Mouse (Mus musculus): ENCODE data around the gene Ces4a. TPM values are rescaled to one million over a fixed set of nuclear protein-coding genes. Genes with fewer than 3 reads are reported as not detected.
"Not testable (repeated sequence)": the region's sequence is repeated elsewhere in the genome, so short reads cannot be mapped to it uniquely, and the experiment has no call there.

Ces4a gene
- not detected in 2 replicates for polyA plus RNA-seq (2015; fragmentation: Nextera tagmentation; extraction: Ambion mirVana)

DNA sequence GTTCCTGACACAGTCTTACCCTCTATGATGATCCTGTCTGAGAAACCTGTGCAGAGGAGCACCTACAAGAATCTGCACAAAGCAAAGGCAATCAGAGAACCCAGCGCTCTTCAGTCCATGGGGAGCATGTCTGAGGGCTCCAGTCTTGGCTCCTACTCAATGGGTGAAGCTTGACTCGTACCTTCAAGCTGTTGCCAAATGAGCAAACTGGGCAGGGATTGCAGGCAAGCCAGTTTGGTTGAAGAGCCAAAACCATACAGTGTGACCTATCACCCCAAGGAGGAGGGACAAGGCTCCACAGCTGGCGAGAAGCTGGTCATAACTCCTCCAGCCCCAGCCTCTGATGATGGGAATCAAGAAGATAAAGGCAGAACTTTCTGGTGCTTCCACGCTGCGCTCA, at the start of gene Ces4a:
Gene Ces4a (plus strand): TSS at position 292 of the 400 bp plus-strand sequence.
- whole genome bisulfite sequencing, result 83% methylated on average over 5 of the region's 5 CpGs

DNA sequence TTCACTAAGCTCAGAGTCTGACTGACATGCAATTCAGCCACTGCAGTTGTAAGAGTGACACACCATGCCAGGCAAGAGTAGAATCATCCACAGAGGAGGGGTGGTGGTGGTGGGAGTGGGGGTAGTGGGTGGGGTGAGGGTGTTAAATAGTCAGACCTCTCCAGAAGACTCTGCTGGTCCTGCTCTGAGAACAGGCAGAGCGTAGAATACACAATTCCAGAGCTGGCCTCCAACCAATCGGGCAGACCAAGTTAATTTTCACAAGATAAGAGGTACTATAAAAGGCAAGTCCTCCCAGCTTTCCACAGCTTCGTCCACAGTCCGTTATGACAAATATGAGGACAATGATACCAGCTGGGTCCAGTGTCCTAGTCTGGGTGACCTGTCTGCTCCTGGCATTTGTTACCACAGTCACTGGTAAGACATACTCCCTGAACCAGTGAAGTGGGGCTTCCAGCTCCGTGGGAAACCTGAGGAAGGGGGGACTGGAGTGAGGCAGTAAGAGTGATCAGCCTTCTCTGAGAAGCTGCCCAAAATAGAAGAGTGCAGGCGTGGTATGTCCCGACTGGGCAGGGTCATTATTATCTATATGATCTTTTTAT, 48.0 kb upstream of the Ces4a start, which contains the start of gene Ces3b:
Gene Ces3b (plus strand): TSS at position 305 of the 602 bp plus-strand sequence.
- H3K36me3 ChIP-seq, result no peaks in the 10 kb centered on the region
- 73% methylated on average over 7 of the region's 7 CpGs for WGBS
- no peaks in the 10 kb centered on the region for H3K27me3 ChIP-seq

More for the DNA sequence above, at the start of gene Ces4a:
- Histone ChIP-seq H3K4me1 (no peaks in the 10 kb centered on the region), H3K4me3 (no peak within 1 kb of the TSS), H3K9ac (no peak within 1 kb of the TSS), H3K36me3 (no peaks in the 10 kb centered on the region), H3K27ac (no peak within 1 kb of the TSS), H3K4me2 (no peak within 1 kb of the TSS), H3K27me3 (no peaks in the 10 kb centered on the region), H3K9me3 (no peaks in the 10 kb centered on the region)
- no peak for ATAC-seq (ENCODE audit: insufficient number of reproducible peaks, low FRiP score, low TSS enrichment, low read depth)

DNA sequence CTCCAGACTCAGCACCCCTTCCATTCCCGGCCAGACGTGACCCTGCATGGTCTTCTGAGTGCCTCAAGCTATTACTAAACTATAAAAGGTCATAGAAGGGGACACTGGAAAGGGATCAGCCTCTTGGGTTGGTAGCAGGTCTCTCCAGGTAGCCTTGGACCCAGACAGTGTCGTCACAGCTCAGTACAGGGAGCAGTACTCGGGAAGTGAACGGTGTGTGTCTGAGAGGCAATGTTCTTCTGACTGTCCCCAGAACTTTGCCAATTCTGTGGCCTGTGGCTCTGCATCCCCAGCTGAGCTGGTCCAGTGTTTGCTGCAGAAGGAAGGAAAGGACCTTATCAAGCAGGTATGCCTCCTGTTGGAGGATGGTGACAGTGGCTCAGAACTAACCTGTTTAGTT, 43.4 kb upstream of the Ces4a start:
- not testable (repeated sequence) for H3K4me3 ChIP-seq; H3K4me1 ChIP-seq; H3K36me3 ChIP-seq; H3K9me3 ChIP-seq; ATAC-seq (ENCODE audit: insufficient number of reproducible peaks, low FRiP score, low TSS enrichment, low read depth); H3K9ac ChIP-seq; H3K27me3 ChIP-seq; H3K4me2 ChIP-seq; H3K27ac ChIP-seq
- WGBS, result 72% methylated on average over 5 of the region's 5 CpGs

More for the DNA sequence above, 48.0 kb upstream of the Ces4a start, which contains the start of gene Ces3b:
- H3K27ac ChIP-seq, result no peak within 1 kb of the TSS
- no peak within 1 kb of the TSS for H3K4me2 ChIP-seq
- no peak for ATAC-seq (ENCODE audit: insufficient number of reproducible peaks, low FRiP score, low TSS enrichment, low read depth)
- H3K9me3 ChIP-seq, result no peaks in the 10 kb centered on the region
- H3K4me3 ChIP-seq, result no peak within 1 kb of the TSS
- no peaks in the 10 kb centered on the region for H3K4me1 ChIP-seq
- no peak within 1 kb of the TSS for H3K9ac ChIP-seq

DNA sequence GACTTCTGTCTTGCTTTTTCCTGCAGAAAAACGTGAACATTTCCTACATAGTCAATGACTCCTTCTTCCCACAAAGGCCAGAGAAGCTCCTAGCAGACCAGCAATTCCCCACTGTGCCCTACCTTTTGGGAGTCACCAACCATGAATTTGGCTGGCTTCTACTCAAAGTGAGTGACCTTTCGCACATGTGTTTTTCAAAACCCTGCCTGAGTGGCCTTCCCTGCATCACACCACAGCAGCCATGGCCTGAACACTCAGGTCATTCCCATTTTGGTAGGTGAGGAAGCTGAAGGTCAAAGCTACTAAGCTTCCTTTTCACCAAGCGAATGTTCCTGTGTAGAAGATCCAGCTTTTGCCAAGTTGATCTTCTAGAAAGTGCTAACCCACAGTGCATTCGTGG, 43.0 kb upstream of the Ces4a start:
- Histone ChIP-seq H3K4me3 (no peak overlapping the region), H3K4me1 (no peaks in the 10 kb centered on the region), H3K27ac (no peak overlapping the region), H3K9ac (no peak overlapping the region), H3K4me2 (no peak overlapping the region), H3K36me3 (no peaks in the 10 kb centered on the region), H3K9me3 (no peaks in the 10 kb centered on the region), H3K27me3 (no peaks in the 10 kb centered on the region)
- ATAC-seq (ENCODE audit: insufficient number of reproducible peaks, low FRiP score, low TSS enrichment, low read depth), result no peak
- WGBS, result 68% methylated on average over 4 of the region's 4 CpGs

DNA sequence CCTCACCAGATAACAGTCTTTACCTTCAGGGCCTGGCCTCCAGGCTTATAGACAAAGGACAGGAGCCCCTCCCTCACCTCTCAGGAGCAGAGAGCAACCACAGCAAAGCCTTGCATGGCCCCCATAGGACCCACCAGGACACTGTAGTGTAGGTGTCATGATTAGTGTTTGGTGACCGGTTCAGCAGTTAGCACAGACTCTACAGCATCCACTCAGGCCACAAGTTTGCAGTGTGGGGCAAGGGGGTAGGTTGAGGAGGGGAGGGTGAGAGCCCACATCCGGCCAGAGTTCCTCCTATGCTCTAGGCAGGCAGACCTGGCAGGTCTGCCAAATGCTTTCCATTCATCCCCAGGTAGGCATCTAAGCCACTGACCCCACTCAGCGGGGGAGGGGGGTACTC, 37.6 kb upstream of the Ces4a start:
- no peak overlapping the region for H3K4me3 ChIP-seq
- H3K4me1 ChIP-seq, result no peaks in the 10 kb centered on the region
- H3K27me3 ChIP-seq, result no peaks in the 10 kb centered on the region
- no peaks in the 10 kb centered on the region for H3K9me3 ChIP-seq
- ATAC-seq (ENCODE audit: insufficient number of reproducible peaks, low FRiP score, low TSS enrichment, low read depth), result 0 out of 2 replicates have a peak, but pooled peaks have one; percentile 52
- H3K9ac ChIP-seq, result no peak overlapping the region
- WGBS, result 91% methylated on average over 3 of the region's 3 CpGs
- H3K4me2 ChIP-seq, result no peak overlapping the region
- H3K27ac ChIP-seq, result no peak overlapping the region
- H3K36me3 ChIP-seq, result no peaks in the 10 kb centered on the region

DNA sequence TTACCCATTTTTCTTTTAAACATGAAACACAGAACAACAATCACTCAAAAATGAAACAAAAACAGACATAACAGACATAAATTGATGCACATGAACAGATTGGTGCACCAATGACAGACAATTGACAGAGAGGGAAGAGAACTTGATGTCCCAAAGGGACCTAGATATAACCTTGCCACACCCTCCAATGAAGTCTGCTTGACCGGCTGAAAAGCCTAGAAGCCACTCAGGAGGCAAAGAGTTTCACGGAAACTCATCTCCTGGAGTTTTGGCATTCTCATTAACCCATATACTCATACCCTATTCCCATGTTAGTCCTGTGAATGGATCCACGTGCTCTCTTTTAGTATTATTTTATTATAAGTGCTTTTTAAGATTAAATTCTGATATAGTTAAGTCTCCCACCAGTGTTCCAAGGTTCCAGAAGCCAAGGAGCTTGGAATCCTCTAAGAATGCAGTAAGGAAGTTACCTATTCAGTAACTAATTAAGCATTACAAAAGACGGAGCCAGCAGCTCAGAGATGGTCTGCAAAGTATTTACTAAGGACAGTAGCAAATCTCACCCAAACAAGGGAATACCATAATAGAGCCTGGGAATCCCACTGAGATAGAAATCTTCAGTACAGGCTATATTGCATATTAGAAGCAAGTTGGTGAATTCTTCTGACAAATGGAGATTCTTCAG, 29.4 kb upstream of the Ces4a start:
- H3K27me3 ChIP-seq; H3K4me3 ChIP-seq; H3K4me2 ChIP-seq; H3K27ac ChIP-seq; H3K9ac ChIP-seq; H3K9me3 ChIP-seq; H3K4me1 ChIP-seq; ATAC-seq (ENCODE audit: insufficient number of reproducible peaks, low FRiP score, low TSS enrichment, low read depth); H3K36me3 ChIP-seq: not testable (repeated sequence)
- WGBS, result 76% methylated on average over 4 of the region's 4 CpGs

DNA sequence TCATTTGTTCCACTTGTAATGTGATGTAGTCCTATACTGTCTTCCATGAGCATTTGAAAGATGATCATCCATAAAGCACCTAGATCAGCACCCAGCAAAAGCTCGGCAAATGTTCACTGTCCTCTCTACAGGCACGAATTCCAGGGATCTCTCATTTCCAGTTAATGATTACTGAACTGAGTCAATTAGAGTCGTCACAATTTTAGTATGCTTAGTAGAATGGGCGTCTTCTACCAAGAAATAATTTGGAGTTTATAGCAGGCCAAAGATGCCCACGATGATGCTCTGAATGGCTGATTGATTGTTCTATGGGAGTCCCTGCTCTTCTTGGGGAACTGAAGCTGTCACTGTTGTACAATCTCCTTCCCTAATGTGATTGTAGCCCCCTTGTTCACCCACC, 27.9 kb upstream of the Ces4a start:
- H3K9ac ChIP-seq; H3K9me3 ChIP-seq; H3K4me1 ChIP-seq; H3K4me3 ChIP-seq; H3K36me3 ChIP-seq; H3K27ac ChIP-seq; H3K27me3 ChIP-seq; ATAC-seq (ENCODE audit: insufficient number of reproducible peaks, low FRiP score, low TSS enrichment, low read depth); H3K4me2 ChIP-seq: not testable (repeated sequence)
- 75% methylated on average over 5 of the region's 5 CpGs for WGBS

DNA sequence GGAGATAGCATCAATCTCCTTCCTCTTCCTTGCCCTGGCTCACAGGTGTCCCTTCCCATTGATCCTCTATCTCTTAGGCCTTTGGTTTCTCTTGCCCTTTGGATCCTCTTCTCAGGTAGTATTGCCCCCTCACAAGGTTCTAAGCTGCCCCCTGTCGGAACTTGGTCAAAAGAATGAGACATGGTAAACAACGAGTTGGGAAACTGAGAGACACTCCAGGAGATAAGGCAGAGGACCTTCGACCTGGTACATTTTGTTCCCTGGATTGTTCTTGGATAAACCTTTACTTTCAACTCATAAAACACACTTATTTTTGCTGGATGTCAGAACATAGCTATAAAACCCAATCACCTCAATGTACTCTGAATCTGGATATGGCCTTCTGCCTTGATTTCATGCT, 27.4 kb upstream of the Ces4a start:
- no peak overlapping the region for H3K9ac ChIP-seq
- H3K27ac ChIP-seq, result no peak overlapping the region
- H3K36me3 ChIP-seq, result no peaks in the 10 kb centered on the region
- no peak overlapping the region for H3K4me3 ChIP-seq
- H3K4me2 ChIP-seq, result no peak overlapping the region
- 81% methylated on average over 3 of the region's 3 CpGs for WGBS
- H3K27me3 ChIP-seq, result no peaks in the 10 kb centered on the region
- H3K4me1 ChIP-seq, result no peaks in the 10 kb centered on the region
- no peaks in the 10 kb centered on the region for H3K9me3 ChIP-seq
- ATAC-seq (ENCODE audit: insufficient number of reproducible peaks, low FRiP score, low TSS enrichment, low read depth), result no peak

DNA sequence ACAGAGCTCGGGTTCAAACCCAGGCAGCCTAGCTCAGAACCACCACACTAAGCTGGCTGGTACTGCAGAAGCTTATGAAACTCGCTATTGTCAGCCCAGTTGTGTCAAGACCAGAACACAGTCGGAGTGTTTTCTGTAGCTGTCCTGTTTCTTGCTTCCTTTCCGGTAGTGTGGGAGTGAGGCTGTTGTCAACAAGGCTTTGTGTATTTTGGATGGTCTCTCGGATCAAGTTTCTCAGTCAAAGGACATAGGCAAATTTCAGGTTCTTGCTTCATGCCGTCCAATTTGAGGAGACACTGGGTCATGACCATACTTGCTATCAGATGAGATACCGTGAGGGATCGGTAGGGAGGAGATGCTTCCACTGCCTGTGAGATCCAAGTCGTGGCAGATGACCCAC, 1.7 kb upstream of the Ces4a start:
- ATAC-seq (ENCODE audit: insufficient number of reproducible peaks, low FRiP score, low TSS enrichment, low read depth), result no peak

DNA sequence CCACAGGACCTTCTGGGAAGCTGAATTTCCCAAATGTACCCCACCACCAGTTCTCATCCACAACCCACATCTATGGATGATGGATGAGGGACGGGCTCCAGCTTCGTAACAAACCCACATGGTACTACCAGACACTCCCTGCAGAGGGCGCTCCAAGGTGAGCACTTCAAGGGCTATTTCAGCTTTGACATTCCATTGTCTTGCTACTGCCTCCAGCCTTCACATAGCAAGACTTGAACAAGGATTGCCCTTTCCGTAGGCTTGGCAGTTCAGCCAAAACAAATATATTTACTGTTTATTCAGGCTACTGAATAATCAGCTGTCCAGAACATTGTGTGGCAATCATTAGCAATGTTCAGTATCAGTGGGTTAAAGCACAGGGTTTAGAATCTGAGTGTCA, 6.8 kb downstream of the Ces4a start:
- H3K4me3 ChIP-seq, result no peak overlapping the region
- no peak overlapping the region for H3K9ac ChIP-seq
- H3K9me3 ChIP-seq, result no peaks in the 10 kb centered on the region
- ATAC-seq (ENCODE audit: insufficient number of reproducible peaks, low FRiP score, low TSS enrichment, low read depth), result no peak
- H3K4me1 ChIP-seq, result 0 out of 2 replicates have a peak, but pooled peaks cover 4% of the 10 kb centered on the region
- no peak overlapping the region for H3K4me2 ChIP-seq
- no peaks in the 10 kb centered on the region for H3K36me3 ChIP-seq
- WGBS, result 25% methylated on average over 4 of the region's 4 CpGs
- 0 out of 2 replicates have a peak, but pooled peaks cover 5% of the 10 kb centered on the region for H3K27me3 ChIP-seq
- no peak overlapping the region for H3K27ac ChIP-seq

More for the DNA sequence above, 1.7 kb upstream of the Ces4a start:
- no peaks in the 10 kb centered on the region for H3K9me3 ChIP-seq
- no peaks in the 10 kb centered on the region for H3K4me1 ChIP-seq
- no peak overlapping the region for H3K27ac ChIP-seq
- no peaks in the 10 kb centered on the region for H3K36me3 ChIP-seq
- H3K4me2 ChIP-seq, result no peak overlapping the region
- no peaks in the 10 kb centered on the region for H3K27me3 ChIP-seq
- H3K9ac ChIP-seq, result no peak overlapping the region
- H3K4me3 ChIP-seq, result no peak overlapping the region
- WGBS, result 86% methylated on average over 9 of the region's 9 CpGs

DNA sequence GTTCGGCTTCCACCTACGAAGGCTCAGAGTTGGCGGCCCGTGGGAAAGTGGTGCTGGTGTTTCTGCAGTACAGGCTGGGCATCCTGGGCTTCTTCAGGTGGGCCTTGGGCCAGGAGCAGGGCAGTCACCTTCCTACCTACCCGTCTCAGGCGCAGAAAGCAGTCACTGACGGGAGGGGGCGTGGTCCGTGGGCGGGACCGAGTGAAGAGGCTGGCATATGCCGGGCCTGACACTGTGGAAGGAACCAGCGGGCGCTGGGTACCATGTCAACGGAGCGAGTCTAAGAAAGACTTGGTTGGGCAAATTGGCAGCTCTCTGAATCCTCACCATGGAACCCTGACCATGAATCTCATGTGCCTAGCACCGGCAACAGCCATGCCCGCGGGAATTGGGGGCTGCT, 10.8 kb downstream of the Ces4a start:
- Histone ChIP-seq H3K27me3 (0 out of 2 replicates have a peak, but pooled peaks cover 5% of the 10 kb centered on the region), H3K36me3 (no peaks in the 10 kb centered on the region), H3K27ac (no peak overlapping the region), H3K9me3 (no peaks in the 10 kb centered on the region), H3K4me1 (0 out of 2 replicates have a peak, but pooled peaks cover 4% of the 10 kb centered on the region), H3K4me2 (no peak overlapping the region), H3K9ac (no peak overlapping the region), H3K4me3 (no peak overlapping the region)
- WGBS, result 35% methylated on average over 19 of the region's 19 CpGs
- ATAC-seq (ENCODE audit: insufficient number of reproducible peaks, low FRiP score, low TSS enrichment, low read depth), result 0 out of 2 replicates have a peak, but pooled peaks have one; percentile 44

DNA sequence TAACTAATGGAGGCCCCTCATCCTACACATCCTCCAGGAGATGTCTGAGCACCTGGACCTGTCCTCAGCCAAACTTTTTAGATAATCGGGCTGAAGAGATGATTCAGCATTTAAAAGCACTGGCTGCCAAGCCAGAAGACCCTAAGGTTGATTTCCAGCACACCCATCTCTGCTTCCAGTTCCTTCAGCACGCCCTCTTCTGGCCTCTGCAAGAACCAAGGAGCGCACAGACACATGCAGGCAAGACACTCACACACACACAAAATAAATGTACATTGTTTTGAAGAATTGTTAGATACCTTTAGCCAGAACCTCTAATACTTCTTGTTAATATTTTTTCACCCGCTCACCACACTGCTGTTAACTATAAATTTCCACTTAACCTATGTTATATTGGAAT, 20.1 kb downstream of the Ces4a start:
- WGBS, result 67% methylated on average over 4 of the region's 4 CpGs

More for the DNA sequence above, 20.1 kb downstream of the Ces4a start:
- no peaks in the 10 kb centered on the region for H3K9me3 ChIP-seq
- ATAC-seq (ENCODE audit: insufficient number of reproducible peaks, low FRiP score, low TSS enrichment, low read depth), result no peak
- no peaks in the 10 kb centered on the region for H3K27me3 ChIP-seq
- H3K9ac ChIP-seq, result no peak overlapping the region
- no peak overlapping the region for H3K27ac ChIP-seq
- no peak overlapping the region for H3K4me3 ChIP-seq
- peaks cover 15% of the 10 kb centered on the region for H3K4me1 ChIP-seq
- no peaks in the 10 kb centered on the region for H3K36me3 ChIP-seq
- H3K4me2 ChIP-seq, result no peak overlapping the region

Data from limb, embryonic 15.5 days (tissue).